In the genomic region with DNA sequence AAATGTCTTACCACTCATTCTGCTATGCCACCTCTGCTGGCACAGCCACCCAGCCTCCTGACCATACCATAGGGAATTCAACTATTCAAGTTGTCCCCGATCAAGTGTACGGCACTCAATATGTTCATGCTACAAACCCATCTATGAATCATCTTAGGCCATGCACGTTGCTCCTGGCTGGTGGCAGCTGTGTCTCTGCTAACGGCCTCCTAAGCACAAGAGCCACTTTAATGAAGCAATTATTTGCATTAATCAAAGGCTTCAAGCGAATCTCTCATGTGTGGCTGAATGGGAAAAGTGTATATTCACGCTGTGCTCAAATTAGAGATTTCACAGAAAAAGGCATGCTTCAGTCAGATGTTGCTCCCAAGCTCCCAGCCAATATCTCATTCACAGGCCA, we compare ENCODE assay signal across 27 mouse cellular contexts.
A peak's percentile ranks its signal among the peaks of the same experiment; 100 is the strongest.
DNase-seq lines count a peak whose midpoint lies in the region; ATAC-seq lines count a peak whose summit lies in the region.
"Had no signal": no experiment of that assay in that cellular context is flagged by ENCODE, and none has a peak within 500 bp of the region (broad histone marks: within the 10 kb centered on the region; RNA-seq: fewer than 3 reads in every experiment).

No protein-coding gene starts in this region.

- H3K4me3 ChIP-seq in forebrain, embryonic 10.5 days = no peak overlapping the region
- H3K4me3 ChIP-seq in forebrain, embryonic 16.5 days (replicated peaks; ENCODE audit: low read length) = no peak overlapping the region
- H3K4me3 ChIP-seq in forebrain, embryonic 14.5 days (ENCODE audit: low read depth, low read length) = no peak overlapping the region
- no peak overlapping the region for H3K4me3 ChIP-seq in midbrain, embryonic 15.5 days
- H3K4me3 ChIP-seq: embryonic facial prominence, embryonic 13.5 days; erythroblast, embryonic 14.5 days; heart, embryonic 13.5 days; limb, embryonic 13.5 days; liver, embryonic 12.5 days had no signal

- no peak for DNase-seq in forebrain, embryonic 10.5 days (ENCODE audit: extremely low spot score, low spot score)
- peak; percentile 76 for DNase-seq in Muller cell, postnatal 12 days (ENCODE audit: inconsistent ontology term)
- DNase-seq in forebrain, embryonic 14.5 days (ENCODE audit: low spot score) = peak; percentile 81
- DNase-seq in left cerebral cortex, postnatal 10 days (ENCODE audit: extremely low spot score in 1 of 2, low spot score in 2 of 2) = no peak
- DNase-seq in left cerebral cortex, postnatal 14 days (ENCODE audit: low spot score in 2 of 2) = no peak
- DNase-seq: adrenal gland, postnatal 10 days; cerebellum, adult 11-12 months; cerebellum, adult 9-11 months; embryo, embryonic 11 days; heart, postnatal 10 days; kidney, adult 8-10 months; liver, postnatal 0 days; lung, postnatal 36 days; right cerebral cortex, postnatal 25 days; thymus, postnatal 25 days had no signal

- H3K4me2 ChIP-seq in forebrain, embryonic 16.5 days (ENCODE audit: low read length) = no peak overlapping the region
- no peak overlapping the region for H3K4me2 ChIP-seq in forebrain, embryonic 14.5 days (ENCODE audit: low read length)
- H3K4me2 ChIP-seq in midbrain, embryonic 15.5 days = no peak overlapping the region
- H3K4me2 ChIP-seq: embryonic facial prominence, embryonic 13.5 days; heart, embryonic 13.5 days; limb, embryonic 13.5 days; liver, embryonic 12.5 days had no signal

- intact Hi-C loops in left cerebral cortex, postnatal 10 days (cut with DNase I) = no loop called here
- intact Hi-C loops in left cerebral cortex, postnatal 14 days (cut with DNase I) = no loop called here

- no peak; the same call in 1 of the 2 replicates for ATAC-seq in forebrain, embryonic 16.5 days
- ATAC-seq in forebrain, embryonic 14.5 days = peak; percentile 77
- 0 out of 2 replicates have a peak, but pooled peaks have one; percentile 45 for ATAC-seq in midbrain, embryonic 15.5 days (replicated peaks)
- ATAC-seq in cerebellum, adult (ENCODE audit: insufficient number of reproducible peaks, low FRiP score, low TSS enrichment) = no peak
- ATAC-seq: intestine, embryonic 16.5 days; liver, embryonic 12.5 days; liver, postnatal 0 days; Patski had no signal

- no peak overlapping the region for H3K9ac ChIP-seq in forebrain, embryonic 16.5 days (replicated peaks; ENCODE audit: low read depth, low read length)
- H3K9ac ChIP-seq in forebrain, embryonic 14.5 days (ENCODE audit: low read length) = no peak overlapping the region
- H3K9ac ChIP-seq in midbrain, embryonic 15.5 days = no peak overlapping the region
- H3K9ac ChIP-seq: embryonic facial prominence, embryonic 13.5 days; heart, embryonic 13.5 days; limb, embryonic 13.5 days; liver, embryonic 12.5 days; liver, postnatal 0 days had no signal

- WGBS in forebrain, embryonic 10.5 days = 71% methylated on average over 6 of the region's 6 CpGs
- WGBS in forebrain, embryonic 16.5 days = 13% methylated on average over 6 of the region's 6 CpGs
- WGBS in forebrain, embryonic 14.5 days = 14% methylated on average over 6 of the region's 6 CpGs
- WGBS in midbrain, embryonic 15.5 days = 41% methylated on average over 6 of the region's 6 CpGs

- H3K9me3 ChIP-seq in forebrain, embryonic 10.5 days = no peaks in the 10 kb centered on the region
- H3K9me3 ChIP-seq in forebrain, embryonic 16.5 days (ENCODE audit: control insufficient read depth, low read length) = no peaks in the 10 kb centered on the region
- H3K9me3 ChIP-seq in forebrain, embryonic 14.5 days (replicated peaks; ENCODE audit: control insufficient read depth, low read length) = no peaks in the 10 kb centered on the region
- no peaks in the 10 kb centered on the region for H3K9me3 ChIP-seq in midbrain, embryonic 15.5 days
- H3K9me3 ChIP-seq: embryonic facial prominence, embryonic 13.5 days; heart, embryonic 13.5 days; limb, embryonic 13.5 days; liver, embryonic 12.5 days had no signal

- H3K4me1 ChIP-seq in forebrain, embryonic 10.5 days = peaks cover 47% of the 10 kb centered on the region
- H3K4me1 ChIP-seq in forebrain, embryonic 16.5 days (replicated peaks; ENCODE audit: control insufficient read depth, insufficient read depth, low read length) = peaks cover 8% of the 10 kb centered on the region; the same call in 1 of the 2 replicates
- H3K4me1 ChIP-seq in forebrain, embryonic 14.5 days (ENCODE audit: control insufficient read depth, insufficient read depth, low read length) = peaks cover 19% of the 10 kb centered on the region; the same call in 1 of the 2 replicates
- H3K4me1 ChIP-seq in midbrain, embryonic 15.5 days = peaks cover 18% of the 10 kb centered on the region; the same call in 1 of the 2 replicates
- H3K4me1 ChIP-seq: embryonic facial prominence, embryonic 13.5 days; limb, embryonic 13.5 days; liver, embryonic 12.5 days had no signal

- no peaks in the 10 kb centered on the region for H3K36me3 ChIP-seq in forebrain, embryonic 10.5 days (replicated peaks)
- H3K36me3 ChIP-seq in forebrain, embryonic 16.5 days (ENCODE audit: control insufficient read depth, insufficient read depth) = no peaks in the 10 kb centered on the region
- no peaks in the 10 kb centered on the region for H3K36me3 ChIP-seq in forebrain, embryonic 14.5 days (ENCODE audit: control insufficient read depth, insufficient read depth, low read length)
- no peaks in the 10 kb centered on the region for H3K36me3 ChIP-seq in midbrain, embryonic 15.5 days (replicated peaks)
- H3K36me3 ChIP-seq: embryonic facial prominence, embryonic 13.5 days; G1E; heart, embryonic 13.5 days; limb, embryonic 13.5 days; liver, embryonic 12.5 days had no signal

- no peaks in the 10 kb centered on the region for H3K27me3 ChIP-seq in forebrain, embryonic 10.5 days (ENCODE audit: poor library complexity, severe bottlenecking)
- H3K27me3 ChIP-seq in forebrain, embryonic 16.5 days (replicated peaks; ENCODE audit: control insufficient read depth, insufficient read depth, low read length) = no peaks in the 10 kb centered on the region
- H3K27me3 ChIP-seq in forebrain, embryonic 14.5 days (replicated peaks; ENCODE audit: control insufficient read depth, insufficient read depth, low read length) = no peaks in the 10 kb centered on the region
- H3K27me3 ChIP-seq in midbrain, embryonic 15.5 days (replicated peaks) = no peaks in the 10 kb centered on the region
- H3K27me3 ChIP-seq: embryonic facial prominence, embryonic 13.5 days; heart, embryonic 13.5 days; limb, embryonic 13.5 days; liver, embryonic 12.5 days; Patski had no signal

- peak overlapping the region; percentile 70; the same call in 1 of the 2 replicates for H3K27ac ChIP-seq in forebrain, embryonic 10.5 days
- H3K27ac ChIP-seq in forebrain, embryonic 16.5 days (ENCODE audit: low read length) = no peak overlapping the region
- H3K27ac ChIP-seq in forebrain, embryonic 14.5 days (ENCODE audit: low read depth, low read length) = peak overlapping the region; percentile 6; the same call in 1 of the 2 replicates
- no peak overlapping the region for H3K27ac ChIP-seq in midbrain, embryonic 15.5 days
- H3K27ac ChIP-seq: embryonic facial prominence, embryonic 13.5 days; heart, embryonic 13.5 days; kidney, postnatal 0 days; limb, embryonic 13.5 days; liver, embryonic 12.5 days had no signal

Comparison
In these comparisons a context has a peak if more than half of its experiments do, and no peak if none do; other contexts are left out.
1. DNase-seq: peak in Muller cell, postnatal 12 days (single experiment) and forebrain, embryonic 14.5 days (single experiment); none in forebrain, embryonic 10.5 days (single experiment), left cerebral cortex, postnatal 10 days (0 of 2) and left cerebral cortex, postnatal 14 days (0 of 2).
2. H3K27ac ChIP-seq: peak in forebrain, embryonic 10.5 days (single experiment) and forebrain, embryonic 14.5 days (single experiment); none in forebrain, embryonic 16.5 days (single experiment) and midbrain, embryonic 15.5 days (single experiment).
3. ATAC-seq: peak in forebrain, embryonic 14.5 days (single experiment) and midbrain, embryonic 15.5 days (single experiment); none in forebrain, embryonic 16.5 days (single experiment) and cerebellum, adult (single experiment).